Mouse (Mus musculus) MEL (cell line): ENCODE data around the gene C1rl. TPM values are rescaled to one million over a fixed set of nuclear protein-coding genes. Genes with fewer than 3 reads are reported as not detected.

Source experiments
- polyA plus RNA-seq, 2 experiments: library from polyadenylated mRNA; stranded (reverse) in 1 of 2; unstranded in 1 of 2; fragments of >175 nt in 1 of 2; fragments of >200 nt in 1 of 2; gene quantifications; 2 replicates each; pipeline versions ENCODE4 v1.2.1 to v1.2.4; 2012; ENCODE audit warnings: low replicate concordance in 2 of 2, low read depth in 1 of 2; ENCODE audit not compliant: insufficient read length in 2 of 2, insufficient read depth in 1 of 2, missing spikeins in 1 of 2
- total RNA-seq: library from RNA; depleted of rRNA; stranded (reverse); fragments of 300-350 nt; gene quantifications from 2 replicates; pipeline ENCODE4 v1.2.3, GENCODE M21; 2012; rRNA removed

The C1rl gene
- total and polyA plus RNA-seq, 3 experiments, result 1.2 to 2.6 TPM; not detected in 1

Other genes with a start within 250 kb of the C1rl start
- gene Cd163, start 188.5 kb upstream of the C1rl start, total RNA-seq, result 0.33 and 0.58 TPM in 2 replicates
- under 1 TPM in 1 of 2 experiments, not detected in 1; 0.81 TPM for gene Cd163, start 188.5 kb upstream of the C1rl start, polyA plus RNA-seq
- 56.0 and 63.1 TPM in 2 replicates for gene Pex5, start 78.0 kb upstream of the C1rl start, total RNA-seq
- gene Pex5, start 78.0 kb upstream of the C1rl start, polyA plus RNA-seq, result 10 to 100 TPM in 1 of 2 experiments, not detected in 1; 63.0 TPM
- 46.5 and 51.3 TPM in 2 replicates for gene Clstn3, start 28.3 kb upstream of the C1rl start, total RNA-seq
- 10 to 100 TPM in 1 of 2 experiments, not detected in 1; 59.8 TPM for gene Clstn3, start 28.3 kb upstream of the C1rl start, polyA plus RNA-seq
- 0.19 and 0.29 TPM in 2 replicates for gene C1ra, start 19.3 kb downstream of the C1rl start, total RNA-seq
- gene C1ra, start 19.3 kb downstream of the C1rl start, polyA plus RNA-seq, result under 1 TPM in 1 of 2 experiments, not detected in 1; 0.28 TPM
- 0.36 and 0.46 TPM in 2 replicates for gene C1s1, start 49.2 kb downstream of the C1rl start, total RNA-seq
- gene C1s1, start 49.2 kb downstream of the C1rl start, polyA plus RNA-seq, result 1 to 10 TPM in 1 of 2 experiments, not detected in 1; 1.5 TPM
- gene C1rb, start 77.2 kb downstream of the C1rl start, total RNA-seq, result not detected in 2 replicates
- gene C1rb, start 77.2 kb downstream of the C1rl start, polyA plus RNA-seq, result under 1 TPM in 1 of 2 experiments, not detected in 1; 0.03 TPM
- 0.12 and 0.16 TPM in 2 replicates for gene C1s2, start 143.0 kb downstream of the C1rl start, total RNA-seq
- under 1 TPM in 1 of 2 experiments, not detected in 1; 0.25 TPM for gene C1s2, start 143.0 kb downstream of the C1rl start, polyA plus RNA-seq
- gene Lpcat3, start 169.9 kb downstream of the C1rl start, total RNA-seq, result 135 and 143 TPM in 2 replicates
- 100 to 1,000 TPM in 1 of 2 experiments, not detected in 1; 337 TPM for gene Lpcat3, start 169.9 kb downstream of the C1rl start, polyA plus RNA-seq
- gene Emg1, start 219.1 kb downstream of the C1rl start, total RNA-seq, result 378 and 391 TPM in 2 replicates
- gene Emg1, start 219.1 kb downstream of the C1rl start, polyA plus RNA-seq, result 100 to 1,000 TPM in 1 of 2 experiments, not detected in 1; 346 TPM
- 623 and 706 TPM in 2 replicates for gene Phb2, start 219.2 kb downstream of the C1rl start, total RNA-seq
- gene Phb2, start 219.2 kb downstream of the C1rl start, polyA plus RNA-seq, result 100 to 1,000 TPM; 309 to 815 TPM
- 74.1 and 91.9 TPM in 2 replicates for gene Ptpn6, start 245.6 kb downstream of the C1rl start, total RNA-seq
- 100 to 1,000 TPM in 1 of 2 experiments, not detected in 1; 184 TPM for gene Ptpn6, start 245.6 kb downstream of the C1rl start, polyA plus RNA-seq
- 41.9 and 57.4 TPM in 2 replicates for gene Grcc10, start 248.3 kb downstream of the C1rl start, total RNA-seq
- gene Grcc10, start 248.3 kb downstream of the C1rl start, polyA plus RNA-seq, result 10 to 100 TPM in 1 of 2 experiments, not detected in 1; 62.9 TPM